Mouse (Mus musculus): ENCODE measurements around the gene Ralgapa2.
A peak's percentile ranks its signal among the peaks of the same experiment; 100 is the strongest.

DNA sequence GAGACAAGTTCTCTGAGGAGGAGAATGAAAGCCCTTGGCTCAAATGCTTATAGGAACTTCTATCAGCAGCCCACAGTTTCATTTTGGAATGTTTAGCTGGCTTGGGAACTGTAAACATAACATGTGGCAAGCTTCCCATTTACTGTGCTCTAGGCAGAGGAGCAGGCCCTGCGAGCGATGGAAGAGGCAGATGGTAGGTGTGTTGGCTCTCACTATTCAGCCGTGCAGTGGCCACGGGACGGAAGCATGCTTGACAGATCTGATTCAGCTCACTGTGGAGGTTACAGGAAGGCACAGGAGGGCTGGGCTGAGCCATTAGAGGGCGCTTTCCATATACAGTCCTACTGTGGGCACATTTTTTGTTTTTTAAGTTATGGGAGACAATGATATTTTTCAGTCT lies 201.9 kb downstream of the Ralgapa2 start:
- TF ChIP-seq HCFC1 (IDR thresholded peaks at IDR 0.05; ENCODE audit: low read depth, low read length) (no peak), POLR2A (IDR thresholded peaks at IDR 0.05; ENCODE audit: low read depth, low read length) (no peak), GABPA (IDR thresholded peaks at IDR 0.05; ENCODE audit: insufficient replicate concordance, low read depth, low read length) (no peak), EP300 (IDR thresholded peaks at IDR 0.05; ENCODE audit: low read length) (no peak), ETS1 (conservative IDR thresholded peaks at IDR 0.05; ENCODE audit: low read depth, low read length) (no peak), KAT2A (IDR thresholded peaks at IDR 0.05; ENCODE audit: insufficient replicate concordance, low read length) (no peak), CTCF (conservative IDR thresholded peaks at IDR 0.05 in 1 of 2, IDR thresholded peaks at IDR 0.05 in 1 of 2; ENCODE audit: low read depth in 2 of 2, low read length in 2 of 2) (peak in 1 of 2 experiments; percentile 64; a peak in 3 of 4 replicates), POLR2AphosphoS2 (IDR thresholded peaks at IDR 0.05; ENCODE audit: low read depth, low read length) (no peak), E2F4 (IDR thresholded peaks at IDR 0.05; ENCODE audit: insufficient replicate concordance, low read depth, low read length) (no peak), ZMIZ1 (IDR thresholded peaks at IDR 0.05; ENCODE audit: low read depth, low read length) (no peak), ZKSCAN1 (IDR thresholded peaks at IDR 0.05; ENCODE audit: borderline replicate concordance, low read depth, low read length) (peak; percentile 93), MAX (IDR thresholded peaks at IDR 0.05; ENCODE audit: low read length) (0 out of 2 replicates have a peak, but pooled peaks have one; percentile 30)
